Mouse (Mus musculus): Measurements from ENCODE around the gene Ifna5. TPM values are rescaled to one million over a fixed set of nuclear protein-coding genes. Genes with fewer than 3 reads are reported as not detected.

Gene Ifna5
- polyA plus RNA-seq, 1 experiment: not detected

DNA sequence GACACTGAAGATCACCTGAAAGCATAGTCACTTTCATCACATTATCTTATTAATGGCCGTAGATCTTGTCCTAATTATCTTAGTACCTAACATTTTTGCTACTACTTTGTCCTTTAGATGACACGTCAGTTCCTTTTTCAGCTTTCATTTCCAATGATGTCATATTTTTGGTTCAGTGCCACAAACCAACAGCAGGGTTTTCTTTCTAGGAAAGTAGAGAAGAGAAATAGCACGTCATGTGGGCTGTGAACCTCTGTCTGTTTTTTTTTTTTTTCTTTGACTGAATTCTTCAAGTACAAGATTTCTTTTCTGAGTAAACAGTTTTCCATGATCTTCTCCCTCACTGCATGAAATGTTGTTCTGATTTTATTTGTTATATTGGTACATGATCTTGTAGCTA, 4.7 kb downstream of the Ifna5 start:
- H3K4me1 ChIP-seq (ENCODE audit: control insufficient read depth, insufficient read depth, insufficient read length, low read length): no peaks in the 10 kb centered on the region
- H3K27ac ChIP-seq (replicated peaks; ENCODE audit: low read depth, low read length): no peak overlapping the region
- H3K4me3 ChIP-seq (ENCODE audit: insufficient read depth, low read depth, low read length): no peak overlapping the region

DNA sequence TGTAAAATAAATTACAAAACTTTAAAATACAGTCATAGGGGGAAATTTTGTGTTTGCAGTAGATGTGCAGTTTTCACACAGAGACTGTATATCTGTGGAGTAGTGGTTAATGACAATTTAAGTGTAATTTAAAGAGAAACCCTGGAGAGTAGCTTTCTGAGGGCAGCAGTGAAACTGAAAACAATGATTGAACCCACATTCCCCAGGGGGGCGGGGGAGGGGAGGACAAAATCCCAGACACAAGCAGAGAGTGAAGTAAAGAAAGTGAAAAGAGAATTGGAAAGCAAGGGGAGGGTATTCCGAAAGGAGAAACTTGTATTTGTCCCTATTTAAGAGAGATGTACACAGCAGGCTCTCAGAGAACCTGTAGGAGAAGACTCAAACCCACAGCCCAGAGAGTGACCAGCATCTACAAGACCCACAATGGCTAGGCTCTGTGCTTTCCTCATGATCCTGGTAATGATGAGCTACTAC, 6.2 kb downstream of the Ifna5 start, which contains the start of gene Ifna4:
Gene Ifna4, plus strand, starts transcription at position 424 of the 474 bp plus-strand sequence.
- Histone ChIP-seq H3K27ac (replicated peaks; ENCODE audit: low read depth, low read length) (no peak within 1 kb of the TSS), H3K4me1 (ENCODE audit: control insufficient read depth, insufficient read depth, insufficient read length, low read length) (no peaks in the 10 kb centered on the region), H3K4me3 (ENCODE audit: insufficient read depth, low read depth, low read length) (no peak within 1 kb of the TSS)

- no peak overlapping the region for H3K27ac ChIP-seq (replicated peaks; ENCODE audit: low read depth, low read length)
- no peaks in the 10 kb centered on the region for H3K4me1 ChIP-seq (ENCODE audit: control insufficient read depth, insufficient read depth, insufficient read length, low read length)
- no peak overlapping the region for H3K4me3 ChIP-seq (ENCODE audit: insufficient read depth, low read depth, low read length)
Observed at GRCm38 (mm10) chr4:88845334-88845733, 10.0 kb downstream of the Ifna5 start.

DNA sequence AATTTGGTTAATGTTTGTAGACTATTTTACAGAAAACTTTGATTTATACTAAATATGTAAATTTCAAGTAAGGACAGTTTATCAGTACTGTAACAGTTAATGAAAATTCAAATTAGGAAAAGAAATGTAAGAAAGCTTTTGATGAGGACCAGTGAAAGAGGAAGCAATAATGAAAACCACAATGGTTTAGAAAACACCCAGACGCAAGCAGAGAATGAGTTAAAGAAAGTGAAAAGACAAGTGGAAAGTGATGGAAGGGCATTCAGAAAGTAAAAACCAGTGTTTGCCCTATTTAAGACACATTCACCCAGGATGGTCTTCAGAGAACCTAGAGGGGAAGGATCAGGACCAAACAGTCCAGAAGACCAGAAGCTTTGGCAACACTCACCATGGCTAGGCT, 14.4 kb downstream of the Ifna5 start, which contains the start of gene Ifna1:
Gene Ifna1, plus strand, starts transcription at position 390 of the 400 bp plus-strand sequence.
- Histone ChIP-seq H3K27ac (replicated peaks; ENCODE audit: low read depth, low read length) (no peak within 1 kb of the TSS), H3K4me3 (ENCODE audit: insufficient read depth, low read depth, low read length) (no peak within 1 kb of the TSS), H3K4me1 (ENCODE audit: control insufficient read depth, insufficient read depth, insufficient read length, low read length) (no peaks in the 10 kb centered on the region)

GRCm38 (mm10) chr4:88851026-88851763, 15.9 kb downstream of the Ifna5 start:
- Histone ChIP-seq H3K4me3 (ENCODE audit: insufficient read depth, low read depth, low read length) (no peak overlapping the region), H3K27ac (replicated peaks; ENCODE audit: low read depth, low read length) (no peak overlapping the region), H3K4me1 (ENCODE audit: control insufficient read depth, insufficient read depth, insufficient read length, low read length) (no peaks in the 10 kb centered on the region)

GRCm38 (mm10) chr4:88859214-88859613, 23.9 kb downstream of the Ifna5 start:
- no peak overlapping the region for H3K4me3 ChIP-seq (ENCODE audit: insufficient read depth, low read depth, low read length)
- no peak overlapping the region for H3K27ac ChIP-seq (replicated peaks; ENCODE audit: low read depth, low read length)
- H3K4me1 ChIP-seq (ENCODE audit: control insufficient read depth, insufficient read depth, insufficient read length, low read length): no peaks in the 10 kb centered on the region

DNA sequence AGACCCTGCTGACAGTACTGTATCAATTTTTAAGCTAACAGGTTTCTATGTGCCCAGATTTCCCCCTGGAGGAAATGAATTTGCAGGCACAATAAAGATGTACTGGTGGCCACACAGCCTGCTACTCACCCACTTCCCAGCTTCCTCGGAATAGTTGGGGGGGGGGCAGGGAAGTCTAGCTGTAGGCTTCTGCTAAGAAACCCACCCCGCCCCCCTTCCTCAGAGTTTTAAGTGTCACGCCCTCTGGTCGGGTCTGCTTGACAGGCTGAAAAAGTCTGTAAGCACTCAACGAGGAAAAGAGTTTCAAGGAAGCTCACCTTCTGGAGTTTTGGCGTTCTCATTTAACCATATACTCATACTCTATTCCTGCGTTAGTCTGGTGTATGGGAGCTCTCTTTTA, 28.0 kb downstream of the Ifna5 start:
- no peak overlapping the region for H3K27ac ChIP-seq (replicated peaks; ENCODE audit: low read depth, low read length)
- no peaks in the 10 kb centered on the region for H3K4me1 ChIP-seq (ENCODE audit: control insufficient read depth, insufficient read depth, insufficient read length, low read length)
- H3K4me3 ChIP-seq (ENCODE audit: insufficient read depth, low read depth, low read length): no peak overlapping the region

DNA sequence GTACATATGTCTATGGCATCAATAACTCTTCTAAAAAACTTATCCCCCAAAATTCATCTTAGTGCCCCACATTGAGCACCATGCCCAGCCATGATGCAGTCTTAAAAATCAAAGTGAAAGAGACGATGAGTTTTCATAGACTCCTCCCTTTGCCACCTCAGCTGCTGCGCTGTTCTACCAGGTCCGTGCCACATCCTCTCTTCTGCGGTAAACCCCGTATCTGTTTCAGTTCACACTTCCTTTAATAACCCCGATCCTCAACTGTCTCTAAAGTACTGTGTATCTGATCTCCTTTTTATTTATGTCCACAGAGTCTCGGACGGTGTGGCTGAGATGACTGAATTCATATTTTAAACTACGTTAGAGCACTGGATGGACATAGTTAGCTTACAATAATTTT, 29.3 kb downstream of the Ifna5 start:
- Histone ChIP-seq H3K4me1 (ENCODE audit: control insufficient read depth, insufficient read depth, insufficient read length, low read length) (no peaks in the 10 kb centered on the region), H3K4me3 (ENCODE audit: insufficient read depth, low read depth, low read length) (no peak overlapping the region), H3K27ac (replicated peaks; ENCODE audit: low read depth, low read length) (no peak overlapping the region)

DNA sequence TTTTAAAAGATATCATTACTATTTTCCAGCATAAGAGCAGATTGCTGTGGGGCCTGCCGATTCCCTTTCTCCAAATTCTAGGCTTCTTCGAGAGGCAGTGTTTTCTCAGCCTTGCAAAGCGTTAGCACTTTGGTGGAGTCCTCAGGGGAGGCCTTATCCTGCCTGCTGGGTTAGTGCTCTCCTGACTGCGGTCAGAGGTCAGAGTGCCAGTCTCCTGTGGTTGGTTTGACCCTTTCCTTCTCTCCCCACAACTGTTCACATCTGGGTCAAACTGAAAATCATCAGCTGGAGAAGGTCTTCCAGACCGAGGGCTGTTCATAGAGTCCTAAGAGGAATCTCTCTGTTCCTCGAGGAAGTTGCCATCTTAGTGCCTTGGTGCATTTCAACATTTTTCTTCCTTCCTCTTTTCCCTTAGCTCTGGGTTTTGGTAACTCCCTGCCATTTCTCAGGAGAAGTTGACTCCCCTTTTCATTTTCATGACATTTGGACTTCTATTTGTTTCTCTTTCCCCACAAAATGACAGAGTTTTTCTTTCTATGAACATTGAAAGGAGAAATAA, 29.8 kb downstream of the Ifna5 start:
- no peak overlapping the region for H3K27ac ChIP-seq (replicated peaks; ENCODE audit: low read depth, low read length)
- H3K4me1 ChIP-seq (ENCODE audit: control insufficient read depth, insufficient read depth, insufficient read length, low read length): no peaks in the 10 kb centered on the region
- H3K4me3 ChIP-seq (ENCODE audit: insufficient read depth, low read depth, low read length): no peak overlapping the region

GRCm38 (mm10) chr4:88867366-88867925, 32.1 kb downstream of the Ifna5 start:
- no peak overlapping the region for H3K27ac ChIP-seq (replicated peaks; ENCODE audit: low read depth, low read length)
- H3K4me1 ChIP-seq (ENCODE audit: control insufficient read depth, insufficient read depth, insufficient read length, low read length): no peaks in the 10 kb centered on the region
- H3K4me3 ChIP-seq (ENCODE audit: insufficient read depth, low read depth, low read length): peak overlapping the region; percentile 70; the same call in 1 of the 2 replicates

DNA sequence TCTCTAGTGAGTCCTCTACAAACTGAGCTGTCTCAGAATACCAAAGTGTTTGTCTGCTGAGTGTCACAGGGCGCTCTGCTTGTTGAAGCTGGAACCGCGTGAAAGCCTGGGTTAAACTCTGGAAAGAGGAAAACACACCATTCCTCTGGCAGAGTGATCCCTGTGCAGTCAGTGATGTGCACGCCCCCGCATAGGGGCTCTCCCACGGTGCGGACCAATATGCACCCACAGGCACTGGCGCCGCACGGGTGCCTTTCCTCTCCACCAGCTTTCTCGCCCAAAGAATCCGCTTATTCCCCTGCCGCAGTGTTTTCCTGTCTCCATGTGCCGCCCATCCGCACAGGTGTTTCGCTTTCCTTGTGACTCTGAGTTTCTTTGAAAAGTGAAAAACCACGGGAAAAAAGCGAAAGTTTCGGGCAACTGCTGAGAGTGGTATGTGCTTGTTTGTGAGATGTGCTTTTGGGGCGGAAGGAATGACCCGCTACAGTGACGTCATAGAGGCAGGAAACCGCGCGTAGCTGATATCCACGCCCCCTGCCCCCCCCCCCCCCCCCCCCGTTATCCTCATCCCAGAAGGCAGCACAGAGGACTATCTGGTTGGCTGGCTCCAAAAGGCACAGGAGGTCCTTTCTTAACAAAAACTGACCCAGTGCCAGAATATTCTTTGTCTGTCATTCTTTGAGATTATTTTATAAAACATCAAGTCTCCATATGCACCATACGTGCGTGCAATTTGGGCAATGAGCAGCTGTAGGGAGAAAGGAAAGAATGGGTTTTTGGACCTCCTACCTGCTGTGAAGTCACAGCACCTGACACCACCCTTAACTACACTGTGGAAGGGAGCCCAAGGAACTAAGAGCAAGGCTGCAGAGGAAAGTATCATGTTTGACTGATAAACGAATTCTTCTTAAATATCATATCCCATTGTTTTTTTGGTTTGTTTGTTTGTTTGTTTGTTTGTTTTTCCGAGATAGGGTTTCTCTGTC, 32.9 kb downstream of the Ifna5 start:
- Histone ChIP-seq H3K4me1 (ENCODE audit: control insufficient read depth, insufficient read depth, insufficient read length, low read length) (no peaks in the 10 kb centered on the region), H3K27ac (replicated peaks; ENCODE audit: low read depth, low read length) (peak overlapping the region; percentile 19; the same call in 1 of the 2 replicates), H3K4me3 (ENCODE audit: insufficient read depth, low read depth, low read length) (peak overlapping the region; percentile 70)

DNA sequence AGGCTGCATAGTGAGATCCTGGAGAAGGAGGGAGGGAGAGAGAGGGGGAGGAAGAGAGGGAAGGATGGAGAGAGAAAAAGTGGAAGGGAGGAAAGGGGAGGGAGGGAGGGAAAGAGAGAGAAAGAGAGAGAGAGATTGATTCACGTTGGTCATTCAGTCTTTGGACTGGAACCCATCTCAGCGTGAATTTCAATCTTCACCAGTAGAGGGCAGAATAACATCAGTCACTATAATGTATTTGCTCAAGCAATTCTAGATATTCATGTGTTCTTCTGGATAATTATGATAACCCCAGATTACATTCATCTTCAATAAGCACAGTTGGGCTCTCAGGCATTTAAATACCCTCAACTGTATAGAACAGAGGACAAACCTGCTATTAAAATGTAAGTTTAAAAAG, 37.4 kb downstream of the Ifna5 start:
- no peak overlapping the region for H3K27ac ChIP-seq (replicated peaks; ENCODE audit: low read depth, low read length)
- no peak overlapping the region for H3K4me3 ChIP-seq (ENCODE audit: insufficient read depth, low read depth, low read length)
- H3K4me1 ChIP-seq (ENCODE audit: control insufficient read depth, insufficient read depth, insufficient read length, low read length): no peaks in the 10 kb centered on the region

DNA sequence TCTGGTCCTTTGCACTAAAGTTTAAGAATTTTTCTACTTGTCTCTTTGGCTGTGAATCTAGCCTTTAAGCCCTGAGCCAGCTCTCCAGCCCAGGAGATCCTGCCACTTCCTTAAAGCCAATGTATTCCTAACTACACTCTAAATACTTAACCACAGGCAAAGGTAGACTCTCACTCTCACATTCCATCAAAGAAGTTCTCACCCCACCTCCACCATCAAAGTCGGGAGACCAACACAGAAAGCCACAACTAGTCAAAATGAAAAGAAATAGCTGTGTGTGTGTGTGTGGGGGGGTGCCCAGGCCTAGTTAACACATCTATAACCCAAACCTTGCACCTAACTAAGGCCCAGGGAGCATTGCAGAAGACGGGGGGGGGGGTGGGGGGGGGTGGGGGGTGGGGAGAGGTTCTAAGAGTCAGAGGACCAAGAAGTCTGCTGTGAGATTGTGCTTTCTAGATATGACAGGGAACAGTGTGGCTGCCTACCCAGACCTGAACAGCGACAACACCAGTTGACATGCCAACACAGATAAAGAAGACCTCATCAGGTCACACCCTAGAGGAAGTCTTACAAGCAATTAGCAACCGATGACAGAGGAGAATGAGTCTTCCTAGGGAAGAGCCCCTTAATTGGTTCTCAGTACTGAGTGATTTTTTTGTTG, 40.2 kb downstream of the Ifna5 start:
- no peaks in the 10 kb centered on the region for H3K4me1 ChIP-seq (ENCODE audit: control insufficient read depth, insufficient read depth, insufficient read length, low read length)
- no peak overlapping the region for H3K27ac ChIP-seq (replicated peaks; ENCODE audit: low read depth, low read length)
- H3K4me3 ChIP-seq (ENCODE audit: insufficient read depth, low read depth, low read length): no peak overlapping the region

DNA sequence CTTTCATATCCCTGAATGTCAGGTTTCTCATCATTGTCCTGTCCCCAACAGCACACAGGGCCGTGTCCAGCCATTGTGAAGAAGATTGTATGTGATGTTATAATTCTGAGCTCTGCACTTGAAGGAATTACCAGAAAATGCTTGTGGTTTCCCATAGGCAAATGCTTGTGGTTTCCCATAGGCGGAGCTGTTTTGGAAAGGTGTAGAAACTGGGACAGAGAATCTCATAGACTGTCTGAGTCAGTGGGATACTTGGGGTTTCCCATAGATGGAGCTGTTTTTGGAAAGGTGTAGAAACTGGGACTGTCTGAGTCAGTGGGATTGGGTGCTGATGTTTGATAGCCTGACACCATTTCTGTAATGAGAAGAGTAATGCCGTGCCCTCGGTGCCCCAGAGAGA, 41.2 kb downstream of the Ifna5 start:
- no peak overlapping the region for H3K27ac ChIP-seq (replicated peaks; ENCODE audit: low read depth, low read length)
- no peak overlapping the region for H3K4me3 ChIP-seq (ENCODE audit: insufficient read depth, low read depth, low read length)
- no peaks in the 10 kb centered on the region for H3K4me1 ChIP-seq (ENCODE audit: control insufficient read depth, insufficient read depth, insufficient read length, low read length)

Measured in brown adipose tissue, adult 24 weeks (tissue).